Mouse (Mus musculus) G1E (cell line): ENCODE data around the gene Camkk1.

ENCODE experiments used
- CTCF ChIP-seq: IDR thresholded peaks from 2 replicates; pipeline ENCODE4 v1.5.1; 2012; ENCODE audit warnings: low read depth, low read length, inconsistent platforms, mixed read lengths
- GATA1 ChIP-seq: IDR thresholded peaks from 2 replicates; pipeline ENCODE4 v1.6.1; 2012; ENCODE audit warnings: borderline replicate concordance, low read length, inconsistent platforms, mixed read lengths
- GATA2 ChIP-seq: IDR thresholded peaks from 2 replicates; pipeline ENCODE4 v1.6.1; 2012; ENCODE audit warnings: low read depth, low read length, inconsistent platforms, borderline replicate concordance
- TAL1 ChIP-seq: conservative IDR thresholded peaks from 2 replicates; pipeline ENCODE4 v1.6.1; 2012; ENCODE audit warnings: low read depth, low read length, inconsistent platforms, mixed read lengths

GRCm38 (mm10) chr11:72996346-72996745, 22.5 kb upstream of the Camkk1 start:
- TF ChIP-seq GATA2 (no peak), CTCF (no peak), GATA1 (no peak), TAL1 (no peak)
